Mouse (Mus musculus) heart, embryonic 14.5 days (tissue): ENCODE data around the gene Cnpy4. TPM values are rescaled to one million over a fixed set of nuclear protein-coding genes. Genes with fewer than 3 reads are reported as not detected.

Experiments used
- ATAC-seq: fragments of 200-750 bp; cut with Nextera tagmentation; 2 replicates; pipeline ENCODE4 v1.8.0; 2017; ENCODE audit warnings: low read depth, moderate TSS enrichment; ENCODE audit not compliant: insufficient number of reproducible peaks, insufficient read depth, low FRiP score
- H3K27ac ChIP-seq, 2 experiments: fragments of 200-500 bp in 1 of 2; fragments of 300-500 bp in 1 of 2; sonication (generic) in 1 of 2; replicated peaks in 1 of 2; 2 replicates each; pipeline ENCODE4 v1.5.1; 2012 to 2014; ENCODE audit warnings: low read depth in 2 of 2, low read length in 2 of 2, control low read depth in 1 of 2, mild to moderate bottlenecking in 1 of 2, mixed read lengths in 1 of 2; ENCODE audit not compliant: control insufficient read depth in 1 of 2, insufficient read depth in 1 of 2
- H3K27me3 ChIP-seq: fragments of 300-500 bp; sonication (generic); 2 replicates; pipeline ENCODE4 v1.6.1; 2014; ENCODE audit warnings: mild to moderate bottlenecking, low read length, control low read depth; ENCODE audit not compliant: control insufficient read depth, insufficient read depth
- H3K36me3 ChIP-seq: fragments of 300-500 bp; sonication (generic); 2 replicates; pipeline ENCODE4 v1.6.1; 2014; ENCODE audit warnings: mild to moderate bottlenecking, control low read depth, low read length, mixed read lengths; ENCODE audit not compliant: control insufficient read depth, insufficient read depth
- H3K4me1 ChIP-seq, 2 experiments: fragments of 200-500 bp in 1 of 2; fragments of 300-500 bp in 1 of 2; sonication (generic) in 1 of 2; 2 replicates each; pipeline ENCODE4 v1.6.1; 2012 to 2014; ENCODE audit warnings: low read length in 2 of 2, control low read depth in 1 of 2, mixed read lengths in 1 of 2; ENCODE audit not compliant: control insufficient read depth in 2 of 2, insufficient read depth in 2 of 2
- H3K4me2 ChIP-seq: fragments of 300-500 bp; sonication (generic); 2 replicates; pipeline ENCODE4 v1.6.1; 2014; ENCODE audit warnings: mild to moderate bottlenecking, low read length
- H3K4me3 ChIP-seq, 2 experiments: fragments of 200-500 bp in 1 of 2; fragments of 300-500 bp in 1 of 2; sonication (generic) in 1 of 2; 2 replicates each; pipeline ENCODE4 v1.5.1; 2012 to 2014; ENCODE audit warnings: low read length in 2 of 2, mild to moderate bottlenecking in 2 of 2, control low read depth in 1 of 2, low read depth in 1 of 2, moderate library complexity in 1 of 2; ENCODE audit not compliant: control insufficient read depth in 1 of 2, insufficient read depth in 1 of 2
- H3K9ac ChIP-seq: fragments of 300-500 bp; sonication (generic); 2 replicates; pipeline ENCODE4 v1.6.1; 2014; ENCODE audit warnings: mild to moderate bottlenecking, low read length
- H3K9me3 ChIP-seq: fragments of 300-500 bp; sonication (generic); 2 replicates; pipeline ENCODE4 v1.6.1; 2016; ENCODE audit warnings: low read length, control low read depth; ENCODE audit not compliant: control insufficient read depth
- WGBS: fragments of 180-500 bp; shearing (Covaris S2); extraction: QIAGEN DNeasy Blood & Tissue Kit; methylation state at CpG from one replicate; pipeline ENCODE4 v1.1.7; 2014; 5-methylcytosine and 5-hydroxymethylcytosine counted together
- polyA plus RNA-seq: library from polyadenylated mRNA; unstranded; fragments of >200 nt; fragmentation: Nextera tagmentation; extraction: Ambion mirVana; gene quantifications from 2 replicates; pipeline ENCODE4 v1.2.1, GENCODE M21; 2014

The Cnpy4 gene
- polyA plus RNA-seq, 1 experiment from 2014 or later: 22.8 TPM

DNA sequence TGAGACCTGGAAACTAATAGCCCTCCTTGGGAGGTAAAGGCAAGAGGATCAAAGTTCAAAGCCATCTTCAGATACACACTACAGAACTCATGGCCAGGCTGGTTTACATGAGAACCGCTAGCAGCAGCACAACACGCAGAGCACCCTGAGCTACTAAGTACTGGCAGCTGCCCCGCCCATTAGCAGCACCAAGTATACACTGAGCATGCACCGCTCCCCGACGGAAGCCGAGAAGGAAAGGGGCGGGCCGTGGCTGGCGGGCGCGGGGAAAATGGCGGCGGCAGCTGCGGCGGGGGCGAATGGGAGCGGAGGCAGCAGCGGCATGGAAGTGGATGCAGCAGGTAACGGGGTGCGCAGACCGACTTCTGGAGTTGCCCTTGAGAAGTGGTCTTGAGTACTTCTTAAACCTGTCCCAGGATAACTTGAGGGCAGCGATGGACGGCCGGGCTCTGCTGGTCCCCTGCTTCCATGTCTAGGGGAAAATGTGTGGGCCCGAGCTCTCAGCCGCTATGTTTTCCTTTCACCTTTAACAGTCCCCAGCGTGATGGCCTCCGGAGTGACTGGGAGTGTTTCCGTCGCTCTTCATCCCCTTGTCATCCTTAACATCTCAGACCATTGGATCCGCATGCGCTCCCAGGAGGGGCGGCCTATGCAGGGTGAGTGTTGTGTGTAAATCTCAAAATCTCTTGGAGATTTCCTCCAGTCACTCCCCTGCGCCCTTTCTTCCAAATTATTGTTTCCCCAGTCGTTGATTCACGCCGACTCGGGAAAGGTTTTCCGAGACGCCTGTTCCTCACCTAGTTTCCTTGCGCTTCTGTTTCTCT is 26.2 kb upstream of the Cnpy4 start, which contains the start of gene Cops6:
Gene Cops6 (plus strand): TSS at position 230 of the 824 bp plus-strand sequence.
- ATAC-seq: peak; percentile 90
- WGBS: under 1% methylated on average over 42 of the region's 42 CpGs
- Histone ChIP-seq H3K27me3 (no peaks in the 10 kb centered on the region), H3K4me2 (peak within 1 kb of the TSS; percentile 80), H3K4me3 (peak within 1 kb of the TSS; percentile 63 to 92), H3K4me1 (peaks cover 0 to 13% of the 10 kb centered on the region in 2 experiments; a peak in 2 of 4 replicates), H3K27ac (peak within 1 kb of the TSS; percentile 56 to 74), H3K36me3 (peaks cover 40% of the 10 kb centered on the region), H3K9me3 (no peaks in the 10 kb centered on the region), H3K9ac (peak within 1 kb of the TSS; percentile 76)

DNA sequence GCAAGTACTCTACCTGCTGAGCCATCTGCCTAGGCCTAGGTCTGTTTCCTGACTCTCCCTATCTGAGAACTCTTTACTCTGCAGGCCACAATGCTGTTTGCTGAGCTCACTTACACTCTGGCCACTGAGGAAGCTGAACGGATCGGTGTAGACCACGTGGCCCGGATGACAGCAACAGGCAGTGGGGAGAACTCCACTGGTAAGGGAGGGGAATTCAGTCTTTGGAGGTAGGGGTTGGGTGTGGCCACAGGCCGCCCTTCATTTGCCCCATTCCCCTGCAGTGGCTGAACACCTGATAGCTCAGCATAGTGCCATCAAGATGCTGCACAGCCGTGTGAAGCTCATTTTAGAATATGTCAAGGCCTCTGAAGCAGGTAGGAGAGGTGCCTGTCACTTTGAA is 24.2 kb upstream of the Cnpy4 start:
- no peaks in the 10 kb centered on the region for H3K27me3 ChIP-seq
- peaks cover 0 to 13% of the 10 kb centered on the region in 2 experiments; a peak in 2 of 4 replicates for H3K4me1 ChIP-seq
- peaks cover 60% of the 10 kb centered on the region for H3K36me3 ChIP-seq
- no peaks in the 10 kb centered on the region for H3K9me3 ChIP-seq
- no peak overlapping the region for H3K27ac ChIP-seq
- H3K4me3 ChIP-seq: no peak overlapping the region
- 75% methylated on average over 6 of the region's 6 CpGs for WGBS
- no peak for ATAC-seq
- no peak overlapping the region for H3K4me2 ChIP-seq
- no peak overlapping the region for H3K9ac ChIP-seq

GRCm38 (mm10) chr5:138163610-138164009 is 23.7 kb upstream of the Cnpy4 start:
- WGBS: 78% methylated on average over 10 of the region's 10 CpGs
- no peaks in the 10 kb centered on the region for H3K27me3 ChIP-seq
- ATAC-seq: no peak
- H3K27ac ChIP-seq: no peak overlapping the region
- H3K9ac ChIP-seq: no peak overlapping the region
- no peaks in the 10 kb centered on the region for H3K9me3 ChIP-seq
- peaks cover 66% of the 10 kb centered on the region for H3K36me3 ChIP-seq
- H3K4me1 ChIP-seq: peaks cover 0 to 13% of the 10 kb centered on the region in 2 experiments; a peak in 2 of 4 replicates
- H3K4me2 ChIP-seq: no peak overlapping the region
- H3K4me3 ChIP-seq: no peak overlapping the region

GRCm38 (mm10) chr5:138165594-138165993 is 21.7 kb upstream of the Cnpy4 start:
- peaks cover 0 to 17% of the 10 kb centered on the region in 2 experiments; a peak in 2 of 4 replicates for H3K4me1 ChIP-seq
- WGBS: 72% methylated on average over 8 of the region's 8 CpGs

DNA sequence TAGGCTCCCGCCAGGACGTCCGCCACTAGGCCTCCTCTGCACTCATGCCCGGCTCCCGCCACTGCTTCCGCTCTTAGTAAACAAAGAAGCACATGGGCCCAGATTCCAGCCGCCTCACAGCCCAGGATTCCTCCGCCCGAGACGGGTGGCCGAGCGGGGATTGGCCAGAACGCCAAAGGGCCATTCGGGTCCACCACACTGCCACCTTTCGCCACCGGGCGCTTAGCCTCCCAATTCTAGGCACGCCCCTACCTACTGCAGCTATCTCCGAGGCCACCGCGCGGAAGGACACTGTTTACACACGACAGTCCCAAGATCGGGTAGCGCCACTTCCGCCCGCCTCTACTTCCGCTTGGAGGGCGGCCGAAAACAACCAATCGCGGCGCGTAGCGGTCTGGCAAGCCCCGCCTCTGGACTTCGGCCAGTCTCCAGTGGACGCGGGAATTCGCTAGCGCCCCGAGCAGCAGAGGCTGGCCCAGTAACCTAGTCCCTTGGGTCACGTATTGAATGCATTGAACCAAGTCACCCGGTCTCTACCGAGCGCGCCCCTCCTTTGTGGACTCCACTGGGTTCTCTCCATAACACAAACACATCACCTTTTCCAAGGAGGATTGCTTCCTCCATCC is 16.2 kb upstream of the Cnpy4 start:
- Histone ChIP-seq H3K9me3 (no peaks in the 10 kb centered on the region), H3K4me3 (peak overlapping the region; percentile 63 to 75), H3K27me3 (no peaks in the 10 kb centered on the region), H3K27ac (peak overlapping the region; percentile 89 to 90), H3K4me1 (peaks cover 3 to 17% of the 10 kb centered on the region in 2 experiments; a peak in 3 of 4 replicates), H3K36me3 (peaks cover 62% of the 10 kb centered on the region), H3K4me2 (peak overlapping the region; percentile 94), H3K9ac (peak overlapping the region; percentile 84)
- ATAC-seq: peak; percentile 87
- WGBS: under 1% methylated on average over 47 of the region's 47 CpGs

More at GRCm38 (mm10) chr5:138165594-138165993, 21.7 kb upstream of the Cnpy4 start:
- no peaks in the 10 kb centered on the region for H3K27me3 ChIP-seq
- ATAC-seq: no peak
- H3K36me3 ChIP-seq: peaks cover 79% of the 10 kb centered on the region
- no peaks in the 10 kb centered on the region for H3K9me3 ChIP-seq
- H3K4me2 ChIP-seq: no peak overlapping the region
- H3K4me3 ChIP-seq: no peak overlapping the region
- no peak overlapping the region for H3K9ac ChIP-seq
- no peak overlapping the region for H3K27ac ChIP-seq

DNA sequence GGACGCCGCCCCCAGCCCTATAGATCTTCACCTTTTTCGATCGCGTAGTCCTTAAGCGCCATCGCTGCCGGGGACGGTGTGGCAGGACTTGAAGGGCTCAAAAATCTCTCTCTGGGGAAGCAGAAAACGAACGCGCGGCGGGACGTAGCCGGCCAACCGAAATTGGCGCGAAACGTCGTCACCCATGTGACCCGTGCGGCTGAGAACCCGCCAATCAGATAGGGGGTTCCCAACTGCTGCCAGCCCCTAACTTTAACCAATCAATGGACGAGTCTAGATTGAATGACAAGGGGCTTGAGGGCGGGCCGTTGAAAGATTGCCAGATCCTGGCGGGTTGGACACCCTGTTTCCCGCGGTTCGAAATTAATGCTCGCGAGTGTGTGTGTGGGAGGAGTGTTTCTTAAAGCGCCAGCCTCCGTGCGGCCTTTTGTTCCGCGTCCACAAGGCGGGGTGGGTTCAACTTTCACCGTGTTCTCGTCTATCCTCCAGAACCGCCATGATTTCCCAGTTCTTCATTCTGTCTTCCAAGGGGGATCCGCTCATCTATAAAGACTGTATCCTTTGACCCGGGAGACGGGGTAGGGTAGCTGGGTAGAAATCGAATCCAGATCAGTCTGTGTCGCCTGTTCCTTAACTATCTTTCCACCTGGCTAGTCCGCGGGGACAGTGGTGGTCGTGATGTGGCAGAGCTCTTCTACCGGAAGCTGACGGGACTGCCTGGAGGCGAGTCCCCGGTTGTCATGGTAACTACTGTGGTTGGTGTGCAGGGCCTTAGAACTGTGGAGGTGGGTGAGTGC is 15.4 kb upstream of the Cnpy4 start, which contains the start of the genes Ap4m1 and Mcm7:
Gene Ap4m1 (plus strand): TSS at position 308 of the 797 bp plus-strand sequence.
Gene Mcm7 (minus strand): TSS at position 728 of the 797 bp plus-strand sequence.
- peak within 1 kb of the TSS; percentile 91 to 95 for H3K27ac ChIP-seq
- under 1% methylated on average over 54 of the region's 54 CpGs for WGBS
- ATAC-seq: peak; percentile 91
- peaks cover 62% of the 10 kb centered on the region for H3K36me3 ChIP-seq
- peaks cover 3 to 17% of the 10 kb centered on the region in 2 experiments; a peak in 3 of 4 replicates for H3K4me1 ChIP-seq
- no peaks in the 10 kb centered on the region for H3K27me3 ChIP-seq
- H3K4me3 ChIP-seq: peak within 1 kb of the TSS; percentile 63 to 75
- peak within 1 kb of the TSS; percentile 94 for H3K4me2 ChIP-seq
- H3K9ac ChIP-seq: peak within 1 kb of the TSS; percentile 84
- no peaks in the 10 kb centered on the region for H3K9me3 ChIP-seq

- ATAC-seq: no peak
Measured at GRCm38 (mm10) chr5:138173217-138173616, 14.1 kb upstream of the Cnpy4 start.

More at GRCm38 (mm10) chr5:138173217-138173616, 14.1 kb upstream of the Cnpy4 start:
- peaks cover 62% of the 10 kb centered on the region for H3K36me3 ChIP-seq
- WGBS: 82% methylated on average over 3 of the region's 3 CpGs
- H3K4me1 ChIP-seq: peaks cover 3 to 17% of the 10 kb centered on the region in 2 experiments; a peak in 3 of 4 replicates
- no peaks in the 10 kb centered on the region for H3K27me3 ChIP-seq
- H3K4me2 ChIP-seq: no peak overlapping the region
- no peak overlapping the region for H3K9ac ChIP-seq
- H3K27ac ChIP-seq: no peak overlapping the region
- no peak overlapping the region for H3K4me3 ChIP-seq
- H3K9me3 ChIP-seq: no peaks in the 10 kb centered on the region
